Mouse (Mus musculus): ENCODE results near the gene Esx1. TPM values are rescaled to one million over a fixed set of nuclear protein-coding genes. Genes with fewer than 3 reads are reported as not detected.

Gene Esx1
- polyA plus RNA-seq (2015; fragmentation: Nextera tagmentation; extraction: Ambion mirVana), result not detected in 2 replicates

DNA sequence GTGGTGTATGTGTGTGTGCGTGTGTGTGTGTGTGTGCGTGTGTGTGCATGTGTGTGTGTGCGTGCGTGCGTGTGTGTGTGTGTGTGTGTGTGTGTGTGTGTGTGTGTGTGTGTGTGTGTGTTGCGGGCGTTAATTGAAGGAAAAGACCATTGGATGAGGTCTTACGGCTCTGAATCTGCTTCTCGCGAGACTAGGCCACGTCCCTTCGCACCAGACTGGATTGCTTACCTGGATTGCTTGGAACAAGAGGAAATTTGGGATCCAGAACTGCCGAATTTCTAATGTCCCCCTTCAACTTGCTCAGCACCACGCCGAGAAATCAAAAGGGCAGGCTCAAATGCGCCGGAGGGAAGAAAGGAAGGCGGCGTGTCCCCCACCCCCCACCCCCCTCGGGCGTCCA, at the start of gene Esx1:
TSS of gene Esx1 (minus strand) at position 366 of the 400 bp plus-strand sequence.
- ATAC-seq, result no peak
- H3K4me1 ChIP-seq (ENCODE audit: control insufficient read depth, insufficient read depth, low read length), result no peaks in the 10 kb centered on the region
- no peaks in the 10 kb centered on the region for H3K36me3 ChIP-seq (ENCODE audit: control insufficient read depth, insufficient read depth, low read length)
- no peak within 1 kb of the TSS for H3K4me2 ChIP-seq (ENCODE audit: low read length)
- 28% methylated on average over 21 of the region's 21 CpGs for WGBS
- H3K9me3 ChIP-seq (replicated peaks; ENCODE audit: control insufficient read depth, low read length, poor library complexity, severe bottlenecking), result no peaks in the 10 kb centered on the region; the same call in 1 of the 2 replicates
- no peak within 1 kb of the TSS for H3K27ac ChIP-seq (ENCODE audit: low read length)
- H3K4me3 ChIP-seq (ENCODE audit: low read depth, low read length), result no peak within 1 kb of the TSS
- H3K27me3 ChIP-seq (ENCODE audit: control insufficient read depth, insufficient read depth, low read depth, low read length), result peaks cover 31% of the 10 kb centered on the region
- H3K9ac ChIP-seq (ENCODE audit: low read depth, low read length), result no peak within 1 kb of the TSS

DNA sequence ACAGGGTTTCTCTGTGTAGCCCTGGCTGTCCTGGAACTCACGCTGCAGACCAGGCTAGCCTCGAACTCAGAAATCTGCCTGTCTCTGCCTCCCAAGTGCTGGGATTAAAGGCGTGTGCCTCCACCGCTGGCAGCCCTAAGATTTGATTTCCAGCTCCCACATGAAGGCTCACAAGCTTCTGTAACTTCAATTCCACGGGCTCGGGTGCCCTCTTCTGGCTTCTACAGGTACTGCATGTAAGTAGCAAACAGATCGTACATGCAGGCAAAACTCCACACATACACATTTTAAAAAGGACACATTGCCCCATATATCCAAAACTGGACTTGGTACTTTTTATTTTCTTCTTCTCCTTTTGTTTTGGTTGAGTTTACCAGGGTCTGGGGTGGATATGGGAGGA, 48.1 kb upstream of the Esx1 start:
- H3K4me3 ChIP-seq (ENCODE audit: low read depth, low read length), result no peak overlapping the region
- H3K27ac ChIP-seq (ENCODE audit: low read length), result no peak overlapping the region
- no peaks in the 10 kb centered on the region for H3K9me3 ChIP-seq (replicated peaks; ENCODE audit: control insufficient read depth, low read length, poor library complexity, severe bottlenecking)
- 43% methylated on average over 7 of the region's 7 CpGs for WGBS
- H3K9ac ChIP-seq (ENCODE audit: low read depth, low read length), result no peak overlapping the region
- H3K4me2 ChIP-seq (ENCODE audit: low read length), result no peak overlapping the region
- ATAC-seq, result no peak
- H3K4me1 ChIP-seq (ENCODE audit: control insufficient read depth, insufficient read depth, low read length), result no peaks in the 10 kb centered on the region
- no peaks in the 10 kb centered on the region for H3K27me3 ChIP-seq (ENCODE audit: control insufficient read depth, insufficient read depth, low read depth, low read length)
- H3K36me3 ChIP-seq (ENCODE audit: control insufficient read depth, insufficient read depth, low read length), result no peaks in the 10 kb centered on the region

DNA sequence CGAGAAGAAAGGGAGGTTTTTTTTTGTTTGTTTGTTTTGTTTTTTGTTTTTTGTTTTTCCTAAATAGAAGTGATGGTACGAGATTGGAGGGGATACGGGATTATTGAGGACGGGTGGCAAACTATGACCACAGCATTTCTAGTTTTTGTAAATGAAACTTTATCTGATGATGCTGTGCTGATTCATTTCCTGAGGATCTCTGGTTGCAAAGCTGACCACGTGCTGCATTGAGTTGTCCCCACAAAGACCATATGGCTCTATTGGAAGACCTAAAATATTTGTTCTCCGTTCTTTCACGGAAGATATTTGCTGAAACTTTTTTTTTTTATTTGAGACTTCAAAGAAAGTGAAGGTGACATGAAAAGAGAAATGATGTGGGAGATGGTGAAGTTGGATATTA, 45.8 kb upstream of the Esx1 start:
- H3K4me1 ChIP-seq (ENCODE audit: control insufficient read depth, insufficient read depth, low read length), result no peaks in the 10 kb centered on the region
- ATAC-seq, result no peak
- 78% methylated on average over 7 of the region's 7 CpGs for WGBS

DNA sequence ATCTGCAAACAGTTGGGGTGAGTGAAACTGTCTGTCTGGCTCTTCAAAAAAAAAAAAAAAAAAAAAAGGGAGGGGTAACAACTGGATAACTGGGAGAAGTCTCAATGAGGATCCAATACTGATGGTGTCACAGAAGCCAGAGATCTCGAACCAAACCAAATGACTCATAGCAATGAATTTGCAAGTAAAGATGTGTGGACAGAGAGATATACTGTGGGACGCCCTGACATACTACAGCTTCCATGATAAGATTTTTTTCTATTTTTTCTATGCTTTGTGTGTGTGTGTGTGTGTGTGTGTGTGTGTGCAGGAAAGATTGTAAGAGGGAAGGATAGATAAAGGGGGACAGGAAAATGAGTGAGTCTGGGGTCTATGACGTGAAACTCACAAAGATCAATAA, 43.7 kb upstream of the Esx1 start:
- H3K9ac ChIP-seq (ENCODE audit: low read depth, low read length), result no peak overlapping the region
- no peak for ATAC-seq
- no peaks in the 10 kb centered on the region for H3K9me3 ChIP-seq (replicated peaks; ENCODE audit: control insufficient read depth, low read length, poor library complexity, severe bottlenecking)
- WGBS, result 83% methylated on average over 3 of the region's 3 CpGs
- H3K4me1 ChIP-seq (ENCODE audit: control insufficient read depth, insufficient read depth, low read length), result no peaks in the 10 kb centered on the region
- no peaks in the 10 kb centered on the region for H3K36me3 ChIP-seq (ENCODE audit: control insufficient read depth, insufficient read depth, low read length)
- H3K27me3 ChIP-seq (ENCODE audit: control insufficient read depth, insufficient read depth, low read depth, low read length), result no peaks in the 10 kb centered on the region
- no peak overlapping the region for H3K4me2 ChIP-seq (ENCODE audit: low read length)
- no peak overlapping the region for H3K27ac ChIP-seq (ENCODE audit: low read length)
- H3K4me3 ChIP-seq (ENCODE audit: low read depth, low read length), result no peak overlapping the region

More for the DNA sequence above, 45.8 kb upstream of the Esx1 start:
- Histone ChIP-seq H3K4me3 (ENCODE audit: low read depth, low read length) (no peak overlapping the region), H3K27ac (ENCODE audit: low read length) (no peak overlapping the region), H3K27me3 (ENCODE audit: control insufficient read depth, insufficient read depth, low read depth, low read length) (no peaks in the 10 kb centered on the region), H3K4me2 (ENCODE audit: low read length) (no peak overlapping the region), H3K9me3 (replicated peaks; ENCODE audit: control insufficient read depth, low read length, poor library complexity, severe bottlenecking) (no peaks in the 10 kb centered on the region), H3K9ac (ENCODE audit: low read depth, low read length) (no peak overlapping the region), H3K36me3 (ENCODE audit: control insufficient read depth, insufficient read depth, low read length) (no peaks in the 10 kb centered on the region)

DNA sequence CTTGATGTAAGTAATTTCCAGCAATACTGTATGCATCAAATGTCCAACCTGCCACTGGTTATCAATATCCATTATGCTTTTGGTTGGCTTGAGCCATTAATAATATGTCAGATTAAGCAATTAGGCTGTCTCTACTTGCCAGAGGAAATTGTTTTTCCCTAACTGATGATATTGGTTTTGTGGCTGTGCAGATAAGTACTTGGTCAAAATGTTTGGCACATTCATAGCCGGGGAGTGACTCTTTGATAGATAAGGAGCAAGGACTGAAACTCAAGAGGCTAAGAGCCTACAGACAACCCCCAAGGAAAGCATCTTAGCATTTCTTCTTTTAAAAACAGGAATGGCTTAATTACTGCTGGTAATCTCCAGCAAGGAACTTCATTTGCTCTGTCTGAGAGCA, 40.8 kb upstream of the Esx1 start:
- H3K9me3 ChIP-seq (replicated peaks; ENCODE audit: control insufficient read depth, low read length, poor library complexity, severe bottlenecking), result no peaks in the 10 kb centered on the region
- no peak overlapping the region for H3K9ac ChIP-seq (ENCODE audit: low read depth, low read length)
- WGBS, result 83% methylated on average over 1 of the region's 1 CpGs
- H3K4me2 ChIP-seq (ENCODE audit: low read length), result no peak overlapping the region
- no peaks in the 10 kb centered on the region for H3K27me3 ChIP-seq (ENCODE audit: control insufficient read depth, insufficient read depth, low read depth, low read length)
- no peaks in the 10 kb centered on the region for H3K36me3 ChIP-seq (ENCODE audit: control insufficient read depth, insufficient read depth, low read length)
- no peak for ATAC-seq
- H3K4me1 ChIP-seq (ENCODE audit: control insufficient read depth, insufficient read depth, low read length), result no peaks in the 10 kb centered on the region
- H3K4me3 ChIP-seq (ENCODE audit: low read depth, low read length), result no peak overlapping the region
- no peak overlapping the region for H3K27ac ChIP-seq (ENCODE audit: low read length)

DNA sequence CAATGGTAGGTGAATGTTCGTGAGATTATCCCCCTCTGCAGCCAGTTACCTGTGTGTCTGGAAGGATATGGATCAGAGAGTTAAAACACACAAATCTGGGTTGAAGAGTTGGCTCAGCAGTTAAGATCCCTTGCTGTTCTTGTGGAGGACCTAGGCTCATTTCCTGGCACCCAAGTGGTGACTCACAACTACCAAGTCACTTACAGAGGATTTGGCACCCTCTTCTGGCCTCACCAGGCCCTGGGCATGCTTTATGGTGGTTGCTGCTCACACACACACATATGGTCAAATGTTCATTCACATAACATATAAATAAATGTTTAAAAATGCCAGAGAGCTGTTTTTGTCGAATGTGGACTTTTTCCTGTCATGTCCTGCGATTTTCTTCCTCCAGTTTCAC, 39.1 kb upstream of the Esx1 start:
- no peaks in the 10 kb centered on the region for H3K36me3 ChIP-seq (ENCODE audit: control insufficient read depth, insufficient read depth, low read length)
- H3K4me2 ChIP-seq (ENCODE audit: low read length), result no peak overlapping the region
- no peak overlapping the region for H3K9ac ChIP-seq (ENCODE audit: low read depth, low read length)
- H3K27ac ChIP-seq (ENCODE audit: low read length), result no peak overlapping the region
- no peaks in the 10 kb centered on the region for H3K27me3 ChIP-seq (ENCODE audit: control insufficient read depth, insufficient read depth, low read depth, low read length)
- ATAC-seq, result no peak
- no peak overlapping the region for H3K4me3 ChIP-seq (ENCODE audit: low read depth, low read length)
- H3K9me3 ChIP-seq (replicated peaks; ENCODE audit: control insufficient read depth, low read length, poor library complexity, severe bottlenecking), result no peaks in the 10 kb centered on the region
- WGBS, result 71% methylated on average over 3 of the region's 3 CpGs
- no peaks in the 10 kb centered on the region for H3K4me1 ChIP-seq (ENCODE audit: control insufficient read depth, insufficient read depth, low read length)

DNA sequence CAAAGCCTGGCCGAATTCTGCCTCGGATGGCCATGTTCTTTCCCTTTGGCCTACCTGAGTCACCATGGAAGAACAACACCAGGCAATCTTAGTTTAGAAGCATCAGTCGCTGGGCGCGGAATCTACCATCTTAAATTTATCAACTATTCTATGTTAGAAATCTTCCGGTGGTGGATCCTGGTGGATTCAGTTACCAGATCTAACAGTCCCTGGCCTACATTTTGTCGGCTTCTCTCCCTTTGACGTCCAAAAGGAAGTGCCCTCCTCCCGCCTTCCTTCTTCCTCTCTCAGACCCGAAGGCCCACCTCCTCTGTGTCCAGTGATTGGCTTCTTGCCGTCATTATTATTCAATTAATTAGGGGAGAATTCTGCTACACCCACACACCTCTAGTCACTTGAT, 27.2 kb upstream of the Esx1 start:
- 89% methylated on average over 11 of the region's 11 CpGs for WGBS

DNA sequence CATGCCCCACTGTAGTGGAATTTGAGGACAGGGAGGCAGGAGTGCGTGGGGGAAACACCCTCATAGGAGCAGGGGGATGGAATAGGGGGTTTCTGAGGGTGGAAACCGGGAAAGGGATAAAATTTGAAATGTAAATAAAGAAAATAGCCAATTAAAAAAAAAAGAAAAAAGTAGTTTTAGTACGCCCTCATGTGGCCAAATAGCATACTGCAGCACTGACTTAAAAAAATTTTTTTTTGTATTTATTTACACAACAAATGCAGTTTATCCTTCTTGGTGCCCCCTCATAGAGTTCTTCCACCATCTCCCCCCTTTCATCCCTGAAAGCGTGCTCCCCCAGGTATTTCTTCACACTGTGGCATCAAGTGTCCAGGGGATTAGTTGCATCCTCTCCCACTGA, 22.8 kb upstream of the Esx1 start:
- Histone ChIP-seq H3K27me3 (ENCODE audit: control insufficient read depth, insufficient read depth, low read depth, low read length) (no peaks in the 10 kb centered on the region), H3K36me3 (ENCODE audit: control insufficient read depth, insufficient read depth, low read length) (no peaks in the 10 kb centered on the region), H3K4me1 (ENCODE audit: control insufficient read depth, insufficient read depth, low read length) (no peaks in the 10 kb centered on the region), H3K9ac (ENCODE audit: low read depth, low read length) (no peak overlapping the region), H3K27ac (ENCODE audit: low read length) (no peak overlapping the region), H3K4me3 (ENCODE audit: low read depth, low read length) (no peak overlapping the region), H3K4me2 (ENCODE audit: low read length) (no peak overlapping the region), H3K9me3 (replicated peaks; ENCODE audit: control insufficient read depth, low read length, poor library complexity, severe bottlenecking) (no peaks in the 10 kb centered on the region)
- WGBS, result 34% methylated on average over 4 of the region's 4 CpGs
- no peak for ATAC-seq

More for the DNA sequence above, 27.2 kb upstream of the Esx1 start:
- H3K4me3 ChIP-seq (ENCODE audit: low read depth, low read length), result no peak overlapping the region
- H3K9me3 ChIP-seq (replicated peaks; ENCODE audit: control insufficient read depth, low read length, poor library complexity, severe bottlenecking), result no peaks in the 10 kb centered on the region
- H3K36me3 ChIP-seq (ENCODE audit: control insufficient read depth, insufficient read depth, low read length), result no peaks in the 10 kb centered on the region
- no peaks in the 10 kb centered on the region for H3K4me1 ChIP-seq (ENCODE audit: control insufficient read depth, insufficient read depth, low read length)
- no peak overlapping the region for H3K9ac ChIP-seq (ENCODE audit: low read depth, low read length)
- ATAC-seq, result no peak
- H3K27me3 ChIP-seq (ENCODE audit: control insufficient read depth, insufficient read depth, low read depth, low read length), result no peaks in the 10 kb centered on the region
- H3K27ac ChIP-seq (ENCODE audit: low read length), result no peak overlapping the region
- no peak overlapping the region for H3K4me2 ChIP-seq (ENCODE audit: low read length)

DNA sequence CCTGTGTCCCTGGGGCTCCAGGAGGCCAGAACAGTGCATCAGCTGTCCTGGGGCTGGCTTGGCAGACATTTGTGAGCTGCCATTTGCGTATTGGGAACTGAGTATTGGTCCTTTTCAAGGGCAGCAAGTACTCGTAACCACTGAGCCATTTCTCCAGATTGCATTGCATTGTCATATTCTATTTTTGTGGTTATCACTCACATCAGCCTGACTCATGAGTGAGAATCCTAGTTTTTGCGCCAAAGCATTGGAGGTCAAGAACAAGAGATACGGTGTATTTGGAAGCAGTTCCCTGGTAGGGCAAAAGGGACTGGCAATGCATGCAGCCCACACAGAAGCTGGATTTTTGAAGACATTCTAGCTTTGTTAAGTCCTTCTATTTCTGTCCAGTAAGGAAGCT, 21.8 kb upstream of the Esx1 start:
- no peak overlapping the region for H3K27ac ChIP-seq (ENCODE audit: low read length)
- H3K9ac ChIP-seq (ENCODE audit: low read depth, low read length), result no peak overlapping the region
- H3K9me3 ChIP-seq (replicated peaks; ENCODE audit: control insufficient read depth, low read length, poor library complexity, severe bottlenecking), result no peaks in the 10 kb centered on the region
- H3K4me1 ChIP-seq (ENCODE audit: control insufficient read depth, insufficient read depth, low read length), result no peaks in the 10 kb centered on the region
- H3K4me2 ChIP-seq (ENCODE audit: low read length), result no peak overlapping the region
- H3K4me3 ChIP-seq (ENCODE audit: low read depth, low read length), result no peak overlapping the region
- 87% methylated on average over 4 of the region's 4 CpGs for WGBS
- H3K27me3 ChIP-seq (ENCODE audit: control insufficient read depth, insufficient read depth, low read depth, low read length), result no peaks in the 10 kb centered on the region
- ATAC-seq, result no peak
- no peaks in the 10 kb centered on the region for H3K36me3 ChIP-seq (ENCODE audit: control insufficient read depth, insufficient read depth, low read length)

DNA sequence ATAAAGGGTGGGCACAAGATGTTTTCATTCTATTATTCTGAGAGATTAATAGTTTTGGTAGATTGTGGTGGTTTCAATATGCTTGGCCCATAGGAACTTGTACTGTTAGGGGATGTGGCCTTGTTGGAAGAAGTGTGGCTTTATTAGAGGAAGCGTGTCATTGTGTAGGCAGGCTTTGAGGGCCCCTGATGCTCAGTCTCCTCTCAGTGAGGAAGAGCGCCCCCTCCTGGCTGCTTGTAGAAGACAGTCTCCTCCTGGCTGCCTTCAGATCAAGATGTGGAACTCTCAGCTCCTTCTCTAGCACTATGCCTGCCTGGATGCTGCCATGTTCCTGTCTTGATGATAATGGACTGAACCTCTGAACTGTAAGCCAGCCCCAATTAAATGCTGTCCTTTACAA, 20.7 kb upstream of the Esx1 start:
- Histone ChIP-seq H3K9ac (ENCODE audit: low read depth, low read length) (no peak overlapping the region), H3K27ac (ENCODE audit: low read length) (no peak overlapping the region), H3K36me3 (ENCODE audit: control insufficient read depth, insufficient read depth, low read length) (no peaks in the 10 kb centered on the region), H3K4me1 (ENCODE audit: control insufficient read depth, insufficient read depth, low read length) (no peaks in the 10 kb centered on the region), H3K4me3 (ENCODE audit: low read depth, low read length) (no peak overlapping the region), H3K27me3 (ENCODE audit: control insufficient read depth, insufficient read depth, low read depth, low read length) (no peaks in the 10 kb centered on the region), H3K4me2 (ENCODE audit: low read length) (no peak overlapping the region), H3K9me3 (replicated peaks; ENCODE audit: control insufficient read depth, low read length, poor library complexity, severe bottlenecking) (no peaks in the 10 kb centered on the region)
- no peak for ATAC-seq
- 36% methylated on average over 2 of the region's 2 CpGs for WGBS
